Mouse (Mus musculus): ENCODE measurements around the gene Pygo1.

DNA sequence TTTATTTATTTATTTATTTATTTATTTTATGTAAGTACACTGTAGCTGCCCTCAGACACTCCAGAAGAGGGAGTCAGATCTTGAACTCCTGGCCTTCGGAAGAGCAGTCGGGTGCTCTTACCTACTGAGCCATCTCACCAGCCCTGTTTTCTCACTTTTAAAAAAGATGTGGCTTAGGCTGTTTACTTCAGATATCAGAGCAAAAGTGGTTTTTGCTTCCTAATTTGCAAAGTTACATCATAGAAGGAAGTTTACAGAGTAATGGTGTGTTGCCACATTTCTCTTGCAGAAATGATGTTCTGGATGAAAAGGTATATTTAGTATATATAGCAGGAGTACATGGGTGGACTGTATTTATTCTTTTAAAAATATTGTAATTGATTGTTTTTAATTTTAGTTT is 66.0 kb downstream of the Pygo1 start:
- TF ChIP-seq CTCF (IDR thresholded peaks at IDR 0.05; ENCODE audit: low read depth, low read length) = no peak
- TF ChIP-seq POLR2A (IDR thresholded peaks at IDR 0.05; ENCODE audit: borderline replicate concordance, low read depth, low read length) = no peak

Measured in bone marrow macrophage, adult 2 months (primary cell).